Mouse (Mus musculus): ENCODE measurements around the gene Magee2.
"Not testable (repeated sequence)": the region's sequence is repeated elsewhere in the genome, so short reads cannot be mapped to it uniquely, and the experiment has no call there.

Gene Magee2

GRCm38 (mm10) chrX:104856751-104857341, at the start of gene Magee2:
Magee2 (minus strand) TSS chrX:104857267.
- DNase-seq (ENCODE audit: low read depth, low spot score): peak; percentile 40

- no peak for DNase-seq (ENCODE audit: low read depth, low spot score)
Observed at GRCm38 (mm10) chrX:104853610-104854009, 3.5 kb downstream of the Magee2 start.

- DNase-seq (ENCODE audit: low read depth, low spot score): not testable (repeated sequence)
Observed at GRCm38 (mm10) chrX:104817583-104817982, 39.5 kb downstream of the Magee2 start.

GRCm38 (mm10) chrX:104816987-104817386, 40.1 kb downstream of the Magee2 start:
- not testable (repeated sequence) for DNase-seq (ENCODE audit: low read depth, low spot score)

- not testable (repeated sequence) for DNase-seq (ENCODE audit: low read depth, low spot score)
Observed at GRCm38 (mm10) chrX:104813704-104814103, 43.4 kb downstream of the Magee2 start.

Measured in brain, embryonic 18.5 days (tissue).